Mouse (Mus musculus): ENCODE data around the gene Timm23.

DNA sequence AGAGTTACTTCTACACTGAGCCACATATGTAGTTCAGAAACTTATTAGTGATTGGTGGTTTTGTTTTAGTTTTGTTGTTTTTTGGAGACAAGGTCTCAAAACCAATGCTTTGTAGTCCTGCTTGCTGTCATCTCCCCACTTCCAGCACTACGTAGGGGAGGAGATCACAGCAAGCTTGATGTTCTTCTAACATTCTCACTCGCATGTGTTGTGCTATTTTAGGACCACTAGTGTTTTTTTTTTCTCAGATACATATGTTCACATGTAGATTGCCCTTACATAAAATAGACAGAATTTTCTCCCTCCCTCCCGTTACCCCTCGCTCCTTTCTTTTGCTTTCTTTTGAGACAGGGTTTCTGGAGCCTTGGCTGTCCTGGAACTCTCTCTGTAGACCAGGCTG, 31.6 kb downstream of the Timm23 start:
- no peak for TF ChIP-seq POLR2A (IDR thresholded peaks at IDR 0.05; ENCODE audit: borderline replicate concordance, control insufficient read depth, low read depth, low read length)
- no peak for TF ChIP-seq CTCF (IDR thresholded peaks at IDR 0.05; ENCODE audit: control insufficient read depth, insufficient read depth, low read length)
